Mouse (Mus musculus): ENCODE data around the gene Mtch2.

Gene Mtch2

DNA sequence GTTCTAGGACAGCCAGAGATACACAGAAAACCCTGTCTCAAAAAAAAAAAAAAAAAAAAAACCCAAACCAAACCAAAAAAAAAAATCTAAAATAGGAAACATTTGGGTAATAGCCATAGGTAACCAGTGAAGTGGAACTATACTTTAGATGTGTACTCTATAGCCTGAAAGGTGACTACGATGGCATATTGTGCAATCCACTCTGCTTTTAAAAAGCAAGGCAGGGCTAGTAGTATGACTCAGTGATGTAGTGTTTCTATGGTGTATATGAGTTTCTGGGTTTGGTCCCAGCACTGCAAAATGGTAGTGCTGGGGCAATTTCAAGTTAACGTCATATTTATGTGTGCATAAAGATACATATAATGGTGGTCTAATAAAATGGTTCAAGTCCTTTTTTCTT, 59.8 kb downstream of the Mtch2 start:
- no peak for DNase-seq (ENCODE audit: low spot score in 2 of 2)

DNA sequence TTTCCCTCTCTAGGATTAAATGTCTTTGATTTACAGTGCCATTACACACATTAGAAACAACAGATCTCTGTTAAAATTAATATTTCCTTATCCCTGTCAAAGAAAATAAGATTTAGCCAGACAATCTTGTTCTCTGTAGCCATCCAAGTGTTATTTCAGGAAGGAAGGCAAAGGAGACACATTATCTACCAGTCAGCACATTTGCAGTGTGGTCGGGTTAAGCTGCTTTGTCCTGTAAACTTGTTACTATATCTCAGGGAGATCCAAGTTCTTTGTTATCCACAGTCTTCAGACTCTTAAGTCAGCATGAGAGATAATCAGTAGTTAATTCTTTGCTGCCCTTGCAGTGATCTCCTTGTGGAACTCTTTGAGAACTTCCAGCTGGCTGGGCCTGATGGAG, 63.9 kb downstream of the Mtch2 start:
- no peak for DNase-seq (ENCODE audit: low spot score in 2 of 2)

DNA sequence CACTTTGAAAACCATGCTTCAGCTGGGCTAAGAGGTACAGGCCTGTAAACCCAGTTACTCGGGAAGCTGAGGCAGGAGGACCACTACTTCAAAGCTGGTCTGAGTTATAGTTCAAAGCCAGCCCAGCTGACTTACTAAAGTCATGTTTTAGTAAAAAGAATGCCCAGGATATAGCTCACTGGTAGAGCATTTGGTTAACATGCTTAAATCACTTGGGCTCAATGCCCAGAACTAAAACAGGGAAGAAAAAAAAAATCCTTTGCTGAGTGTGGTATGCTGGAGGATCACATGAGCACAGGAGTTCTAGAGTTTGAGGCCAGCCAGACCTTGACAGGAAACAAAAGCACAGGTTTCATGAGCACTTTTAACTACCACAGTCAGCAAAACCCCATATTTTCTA, 64.7 kb downstream of the Mtch2 start:
- no peak for DNase-seq (ENCODE audit: low spot score in 2 of 2)

DNA sequence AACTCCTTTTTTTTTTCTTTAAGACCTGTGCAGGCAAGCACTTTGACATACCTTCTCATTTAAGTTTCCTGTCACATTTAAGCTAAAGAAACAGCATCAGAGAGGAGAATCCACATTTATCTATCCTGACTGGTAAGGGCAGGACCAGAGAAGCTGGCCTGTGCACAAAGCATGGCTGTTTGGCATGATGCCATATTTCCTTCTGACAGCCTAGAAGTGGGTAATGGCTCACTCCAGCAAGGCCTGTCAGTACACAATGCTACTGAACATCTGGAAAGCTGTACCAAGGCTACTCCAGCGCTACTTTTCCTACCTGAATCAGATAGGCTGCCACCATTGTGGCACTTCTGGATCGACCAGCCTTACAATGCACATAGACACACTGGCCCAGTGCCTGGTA, 66.7 kb downstream of the Mtch2 start:
- no peak for DNase-seq (ENCODE audit: low spot score in 2 of 2)

DNA sequence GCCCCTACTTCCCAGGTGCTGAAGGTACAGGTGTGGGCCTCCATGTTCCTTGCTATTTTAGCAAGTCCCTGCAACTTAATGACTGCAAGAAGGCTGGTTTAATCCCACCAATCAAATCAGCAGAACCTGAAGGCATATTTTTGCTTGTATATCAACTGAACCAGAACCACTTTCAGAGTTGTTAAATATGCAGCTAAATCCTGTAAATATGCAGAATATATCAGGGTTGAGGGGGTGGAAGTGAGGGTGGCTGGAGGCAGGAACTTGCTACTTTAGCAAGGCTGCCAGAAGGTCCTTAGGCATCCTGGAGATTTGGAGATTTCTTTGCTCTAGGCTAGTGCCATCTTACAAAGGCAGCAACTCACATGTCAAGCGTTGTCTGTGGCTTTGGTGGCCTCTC, 68.6 kb downstream of the Mtch2 start:
- no peak for DNase-seq (ENCODE audit: low spot score in 2 of 2)
